Mouse (Mus musculus) left cerebral cortex, adult 2 months (tissue): ENCODE measurements around the gene Sephs2. TPM values are rescaled to one million over a fixed set of nuclear protein-coding genes. Genes with fewer than 3 reads are reported as not detected.
A peak's percentile ranks its signal among the peaks of the same experiment; 100 is the strongest.

Source experiments
- DNase-seq, 2 experiments: peaks; one replicate each; pipeline ENCODE4 v3.0.0; 2021 to 2022; ENCODE audit warnings: low spot score in 2 of 2, mixed read lengths in 1 of 2; ENCODE audit errors: extremely low spot score in 1 of 2
- H3K27ac ChIP-seq: fragments of 200-600 bp; 2 replicates; pipeline ENCODE4 v1.8.1; 2022
- H3K4me3 ChIP-seq: fragments of 200-600 bp; 2 replicates; pipeline ENCODE4 v1.8.1; 2022
- CTCF ChIP-seq: fragments of 200-600 bp; IDR thresholded peaks from 2 replicates; pipeline ENCODE4 v1.8.1; 2022; ENCODE audit warnings: antibody characterized with exemption, mild to moderate bottlenecking, moderate library complexity
- intact Hi-C: fragments of 180-260 bp; cut with DNase I; formaldehyde crosslinking; loops from one replicate; pipeline ENCODE4 v1.15.1; 2025
- total RNA-seq, 2 experiments: library from RNA; stranded (reverse); gene quantifications; 2 replicates each; pipeline ENCODE4 v1.2.3; 2021

The Sephs2 gene
- total RNA-seq, 2 experiments from 2014 or later: 33.0 to 39.8 TPM

DNA sequence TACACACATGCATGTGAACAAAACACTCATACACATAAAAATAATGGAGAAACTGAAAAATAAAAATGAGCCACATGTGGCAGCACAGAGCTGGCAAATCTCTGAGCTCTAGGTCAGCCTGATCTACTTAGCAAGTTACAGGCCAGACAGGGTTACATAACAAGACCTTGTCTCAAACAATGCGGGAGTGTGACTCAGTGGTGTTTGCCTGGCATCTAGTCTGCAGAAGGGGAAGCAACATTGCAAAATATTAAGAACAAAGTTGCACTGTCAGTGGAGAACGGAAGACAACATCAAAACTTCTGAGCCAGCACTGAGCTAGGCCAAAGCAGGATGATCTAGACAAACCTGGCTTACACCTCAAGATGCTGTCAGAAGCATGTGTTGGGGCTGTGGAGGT is 3.6 kb downstream of the Sephs2 start:
- no peak overlapping the region for H3K27ac ChIP-seq
- H3K4me3 ChIP-seq: no peak overlapping the region
- no peak for DNase-seq
- intact Hi-C loops: loop anchor here (5.0 kb wide), 1 partner anchor 77 kb away; the partner anchor contains the start of gene Zfp768
- TF ChIP-seq CTCF: no peak

DNA sequence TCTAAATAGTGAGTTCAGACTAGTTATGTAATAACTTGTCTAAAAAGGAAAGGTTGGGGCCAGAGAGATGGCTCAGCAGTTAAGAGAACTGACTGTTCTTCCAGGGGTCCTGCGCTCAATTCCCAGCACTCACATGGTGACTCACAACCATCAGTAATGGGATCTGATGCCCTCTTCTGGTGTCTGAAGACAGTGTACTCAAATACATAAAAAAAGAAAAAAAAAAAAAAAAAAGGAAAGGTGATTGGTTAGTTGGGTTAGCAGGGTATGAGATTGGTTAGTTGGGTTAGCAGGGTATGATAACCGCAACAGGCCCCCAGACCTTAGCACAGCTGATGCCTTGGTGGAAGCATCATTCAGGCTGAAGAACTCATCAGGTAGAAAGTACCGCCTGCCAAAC is 10.3 kb downstream of the Sephs2 start:
- TF ChIP-seq CTCF: no peak
- Histone ChIP-seq H3K27ac (no peak overlapping the region), H3K4me3 (no peak overlapping the region)
- no peak for DNase-seq
- intact Hi-C loops: loop anchor here (5.0 kb wide), 1 partner anchor 214 kb away; the partner anchor contains the start of gene Fbrs

DNA sequence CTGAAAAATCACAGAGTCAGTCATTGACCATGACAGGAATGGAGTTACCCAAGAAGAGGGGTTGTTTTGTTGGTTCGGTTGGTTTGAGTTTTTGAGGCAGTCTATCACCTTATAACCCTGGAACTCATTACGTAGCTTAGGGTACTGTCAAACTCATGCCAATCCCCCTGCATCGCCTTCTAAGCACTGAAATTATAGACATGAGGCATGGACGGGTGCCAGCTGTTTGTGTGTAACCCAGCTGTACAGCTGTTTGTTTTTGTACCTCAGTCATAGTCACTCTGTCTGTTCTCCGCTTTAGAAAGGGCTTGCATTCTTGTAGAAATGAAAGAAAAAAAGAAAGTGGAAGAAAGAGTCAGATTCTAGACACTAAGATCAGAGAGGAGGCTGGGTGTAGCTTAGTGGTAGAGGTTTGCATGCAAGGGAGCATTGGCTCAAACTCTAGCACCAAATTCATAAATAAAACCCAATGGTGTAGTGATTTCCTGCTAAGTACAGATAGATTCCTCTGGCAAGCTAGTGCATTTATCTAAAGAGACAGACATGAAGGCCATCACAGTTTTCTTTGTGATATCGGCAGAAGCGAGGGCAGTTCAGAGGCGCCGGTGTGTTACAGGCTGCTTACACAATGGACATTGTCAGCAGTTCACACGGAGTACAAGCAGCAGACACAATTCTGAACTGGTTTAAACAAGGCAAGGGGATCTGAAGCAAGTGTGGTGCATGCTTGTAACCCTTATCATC is 11.5 kb downstream of the Sephs2 start:
- no peak overlapping the region for H3K4me3 ChIP-seq
- intact Hi-C loops: loop anchor here (5.0 kb wide), 1 partner anchor 215 kb away; the partner anchor contains the start of gene Fbrs
- no peak overlapping the region for H3K27ac ChIP-seq
- no peak for DNase-seq
- no peak for TF ChIP-seq CTCF

DNA sequence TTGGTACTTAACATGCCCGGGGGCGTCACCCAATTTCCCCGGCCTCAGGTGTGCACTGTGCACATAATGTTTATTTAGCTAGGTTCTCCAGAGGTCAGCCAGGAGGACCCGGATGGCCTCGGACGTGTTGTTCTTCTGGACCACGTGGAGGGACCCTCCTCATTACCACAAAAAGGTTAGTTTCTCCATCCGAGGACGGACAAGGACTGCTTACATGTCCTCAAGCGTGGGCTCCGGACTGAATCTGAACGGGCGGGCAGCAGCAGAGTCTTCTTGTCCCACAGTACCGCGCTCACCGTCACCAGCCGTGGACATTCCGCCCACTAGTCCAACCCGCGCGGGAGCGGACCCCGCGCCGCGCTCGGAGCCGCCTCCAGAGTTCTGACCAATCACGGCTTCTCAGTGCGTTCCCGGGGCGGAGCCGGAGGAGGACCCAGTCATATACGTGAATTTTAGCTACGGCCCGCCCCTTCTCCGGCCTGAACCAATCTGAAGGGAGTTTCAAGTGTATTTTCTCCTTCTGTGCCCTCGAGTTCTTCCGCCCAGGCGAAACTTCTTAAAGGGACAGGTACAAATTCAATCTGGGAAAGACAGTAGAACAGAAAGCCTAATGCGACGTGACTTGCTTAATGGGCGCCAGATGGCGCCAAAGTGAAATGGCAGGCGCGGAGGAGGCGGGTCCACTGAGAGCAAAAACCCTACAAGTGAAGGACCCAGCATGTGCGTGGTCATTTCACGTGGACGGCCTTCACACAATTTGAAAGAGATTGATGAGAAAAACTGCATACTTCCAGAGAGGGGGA is 13.3 kb downstream of the Sephs2 start, which contains the start of gene Dctpp1:
Dctpp1 (minus strand) TSS at position 401 of the 803 bp plus-strand sequence.
- Histone ChIP-seq H3K4me3 (peak within 1 kb of the TSS; percentile 79), H3K27ac (peak within 1 kb of the TSS; percentile 79)
- peak; percentile 85 for TF ChIP-seq CTCF
- peak; percentile 93 to 97 for DNase-seq
- intact Hi-C loops: loop anchor here (5.0 kb wide), 1 partner anchor 217 kb away; the partner anchor contains the start of gene Fbrs

DNA sequence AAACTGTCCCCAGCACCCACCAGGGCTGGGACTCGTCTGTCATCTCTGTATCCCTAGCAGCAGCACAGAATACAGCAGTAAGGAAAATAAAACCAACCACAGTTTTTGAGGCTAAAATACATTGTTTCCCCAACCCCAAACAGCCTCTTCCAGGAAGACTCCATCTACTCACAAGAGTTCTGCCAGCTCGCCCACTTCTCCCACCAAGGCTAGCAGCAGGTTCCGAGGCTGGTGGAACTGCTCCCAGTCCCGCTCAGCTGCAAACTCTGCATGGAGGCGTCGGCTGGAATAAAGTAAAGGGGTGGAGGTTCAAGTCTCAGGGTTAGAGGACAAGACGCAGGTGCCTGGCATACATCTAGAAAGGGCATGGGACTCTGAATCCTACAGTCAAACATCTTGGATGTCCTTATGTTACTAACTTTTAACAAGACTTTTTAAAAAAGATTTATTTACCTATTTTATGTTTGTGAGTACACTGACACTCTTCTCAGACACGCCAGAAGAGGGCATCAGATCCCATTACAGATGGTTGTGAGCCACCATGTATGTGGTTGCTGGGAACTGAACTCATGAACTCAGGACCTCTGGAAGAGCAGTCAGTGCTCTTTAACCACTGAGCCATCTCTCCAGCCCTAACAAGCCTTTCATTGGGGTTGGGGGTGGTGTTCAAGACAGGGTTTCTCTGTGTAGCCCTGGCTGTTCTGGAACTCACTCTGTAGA is 14.5 kb downstream of the Sephs2 start:
- intact Hi-C loops: no loop called here
- no peak for DNase-seq
- TF ChIP-seq CTCF: no peak
- no peak overlapping the region; the same call in 1 of the 2 replicates for H3K27ac ChIP-seq
- no peak overlapping the region; the same call in 1 of the 2 replicates for H3K4me3 ChIP-seq

DNA sequence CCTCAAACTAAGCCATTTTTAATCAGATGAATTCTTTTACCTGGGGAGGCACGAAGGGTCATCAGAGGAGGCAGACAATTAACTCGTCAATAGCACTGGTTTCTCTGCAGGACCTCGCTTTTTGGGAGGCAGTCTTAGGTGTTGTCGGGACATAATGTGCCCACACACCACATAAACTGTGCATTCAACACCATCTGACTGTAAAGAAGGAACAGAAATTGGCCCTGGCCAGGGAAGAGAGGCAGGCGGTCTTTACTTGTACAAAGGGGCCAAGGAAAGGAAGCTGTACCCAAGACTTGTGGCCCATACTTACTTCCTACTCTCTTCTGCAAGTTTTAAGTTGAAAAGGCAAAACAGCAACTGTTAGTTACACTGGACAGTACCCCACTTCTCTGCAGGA is 17.3 kb downstream of the Sephs2 start:
- Histone ChIP-seq H3K4me3 (no peak overlapping the region), H3K27ac (no peak overlapping the region)
- intact Hi-C loops: no loop called here
- no peak for TF ChIP-seq CTCF
- DNase-seq: no peak

DNA sequence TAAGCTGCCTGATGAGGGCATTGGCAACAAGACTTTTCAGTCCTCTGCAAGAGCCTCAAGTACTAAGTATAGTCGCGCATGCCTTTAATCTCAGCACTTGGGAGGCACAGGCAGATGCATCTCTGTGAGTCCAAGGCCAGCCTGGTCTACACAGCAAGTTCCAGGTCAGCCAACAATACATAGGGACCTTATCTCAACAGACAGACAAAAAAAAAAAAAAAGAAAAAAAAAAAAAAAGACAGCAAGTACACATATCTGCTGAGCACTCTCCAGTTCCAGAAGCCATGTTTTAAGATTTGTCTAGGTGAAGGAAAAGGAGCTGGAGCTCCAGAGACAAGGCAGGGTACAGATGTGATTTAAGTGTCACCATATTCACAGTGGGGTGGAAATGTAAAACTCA is 17.9 kb downstream of the Sephs2 start:
- Histone ChIP-seq H3K27ac (no peak overlapping the region), H3K4me3 (no peak overlapping the region)
- intact Hi-C loops: no loop called here
- DNase-seq: no peak
- TF ChIP-seq CTCF: no peak

DNA sequence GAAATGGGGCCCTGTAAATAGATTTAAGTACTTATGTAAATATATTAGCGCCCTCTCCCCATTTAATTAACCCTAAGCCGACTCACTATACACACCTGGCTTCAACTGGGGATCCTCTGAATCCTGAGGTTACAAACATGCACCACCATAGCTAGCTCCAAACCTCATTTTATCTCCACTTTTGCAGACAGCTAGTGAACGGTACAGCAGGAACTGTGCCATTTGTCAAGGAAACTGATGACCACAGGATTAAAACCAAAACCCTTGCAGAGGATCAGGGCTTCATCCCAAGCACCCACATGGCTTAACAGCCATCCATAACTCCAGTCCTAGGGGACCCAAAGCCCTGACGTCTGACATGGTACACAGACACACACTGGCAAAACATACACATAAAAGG is 18.8 kb downstream of the Sephs2 start:
- no peak overlapping the region; the same call in 1 of the 2 replicates for H3K4me3 ChIP-seq
- H3K27ac ChIP-seq: peak overlapping the region; percentile 99; the same call in 1 of the 2 replicates
- TF ChIP-seq CTCF: no peak
- DNase-seq: no peak
- intact Hi-C loops: no loop called here

DNA sequence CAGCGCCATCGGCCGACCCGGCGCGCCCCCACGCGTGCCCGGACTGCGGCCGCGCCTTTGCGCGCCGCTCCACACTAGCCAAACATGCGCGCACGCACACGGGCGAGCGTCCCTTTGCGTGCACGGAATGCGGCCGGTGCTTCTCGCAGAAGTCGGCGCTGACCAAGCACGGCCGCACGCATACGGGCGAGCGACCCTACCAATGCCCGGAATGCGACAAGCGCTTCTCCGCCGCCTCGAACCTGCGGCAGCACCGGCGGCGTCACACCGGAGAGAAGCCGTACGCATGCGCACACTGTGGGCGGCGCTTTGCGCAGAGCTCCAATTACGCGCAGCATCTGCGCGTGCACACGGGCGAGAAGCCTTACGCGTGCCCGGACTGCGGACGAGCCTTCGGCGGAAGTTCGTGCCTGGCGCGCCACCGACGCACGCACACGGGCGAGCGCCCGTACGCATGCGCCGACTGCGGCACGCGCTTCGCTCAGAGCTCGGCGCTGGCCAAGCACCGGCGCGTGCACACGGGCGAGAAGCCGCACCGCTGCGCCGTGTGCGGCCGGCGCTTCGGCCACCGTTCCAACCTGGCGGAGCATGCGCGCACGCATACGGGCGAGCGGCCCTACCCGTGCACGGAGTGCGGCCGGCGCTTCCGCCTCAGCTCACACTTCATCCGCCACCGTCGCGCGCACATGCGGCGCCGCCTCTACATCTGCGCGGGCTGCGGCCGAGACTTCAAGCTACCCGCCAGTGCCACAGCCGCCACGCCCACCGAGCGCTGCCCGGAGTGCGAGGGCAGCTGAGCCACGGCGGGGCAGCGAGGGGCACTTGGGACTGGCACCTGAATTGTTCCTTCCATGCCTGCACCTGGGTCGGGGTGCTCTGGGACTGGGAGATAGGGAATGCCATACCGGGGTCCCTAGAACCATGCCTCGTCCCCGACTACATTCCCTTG is 19.8 kb downstream of the Sephs2 start:
- intact Hi-C loops: loop anchor here (1.0 kb wide), 1 partner anchor 46 kb away; the partner anchor contains the start of genes Mylpf and Tbc1d10b
- no peak for TF ChIP-seq CTCF

DNA sequence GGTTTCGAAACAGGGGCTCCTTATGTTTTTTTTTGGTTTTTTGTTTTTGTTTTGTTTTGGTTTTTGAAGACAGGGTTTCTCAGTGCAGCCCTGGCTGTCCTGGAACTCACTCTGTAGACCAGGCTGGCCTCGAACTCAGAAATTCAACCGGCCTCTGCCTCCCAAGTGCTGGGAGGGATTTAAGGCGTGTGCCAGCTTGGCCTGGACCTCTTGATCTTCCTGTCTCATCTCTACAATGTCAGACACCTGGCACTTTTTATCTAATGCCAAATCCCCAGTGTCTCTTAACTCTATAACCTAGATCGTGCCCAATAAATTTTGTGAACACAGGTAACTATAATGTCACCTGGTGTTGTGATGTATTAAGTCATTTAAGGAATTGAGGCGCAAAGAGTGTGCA is 20.5 kb downstream of the Sephs2 start:
- Histone ChIP-seq H3K27ac (peak overlapping the region; percentile 99), H3K4me3 (peak overlapping the region; percentile 52)
- DNase-seq: no peak
- intact Hi-C loops: no loop called here
- TF ChIP-seq CTCF: no peak

More for the DNA sequence above, 19.8 kb downstream of the Sephs2 start:
- Histone ChIP-seq H3K4me3 (peak overlapping the region; percentile 52), H3K27ac (peak overlapping the region; percentile 99)
- peak; percentile 95 to 96 for DNase-seq
